Mouse (Mus musculus): ENCODE measurements around the gene Fam57b. TPM values are rescaled to one million over a fixed set of nuclear protein-coding genes. Genes with fewer than 3 reads are reported as not detected.
"Not testable (repeated sequence)": the region's sequence is repeated elsewhere in the genome, so short reads cannot be mapped to it uniquely, and the experiment has no call there.

Fam57b gene
- polyA plus RNA-seq, 1 experiment = 0.94 TPM

DNA sequence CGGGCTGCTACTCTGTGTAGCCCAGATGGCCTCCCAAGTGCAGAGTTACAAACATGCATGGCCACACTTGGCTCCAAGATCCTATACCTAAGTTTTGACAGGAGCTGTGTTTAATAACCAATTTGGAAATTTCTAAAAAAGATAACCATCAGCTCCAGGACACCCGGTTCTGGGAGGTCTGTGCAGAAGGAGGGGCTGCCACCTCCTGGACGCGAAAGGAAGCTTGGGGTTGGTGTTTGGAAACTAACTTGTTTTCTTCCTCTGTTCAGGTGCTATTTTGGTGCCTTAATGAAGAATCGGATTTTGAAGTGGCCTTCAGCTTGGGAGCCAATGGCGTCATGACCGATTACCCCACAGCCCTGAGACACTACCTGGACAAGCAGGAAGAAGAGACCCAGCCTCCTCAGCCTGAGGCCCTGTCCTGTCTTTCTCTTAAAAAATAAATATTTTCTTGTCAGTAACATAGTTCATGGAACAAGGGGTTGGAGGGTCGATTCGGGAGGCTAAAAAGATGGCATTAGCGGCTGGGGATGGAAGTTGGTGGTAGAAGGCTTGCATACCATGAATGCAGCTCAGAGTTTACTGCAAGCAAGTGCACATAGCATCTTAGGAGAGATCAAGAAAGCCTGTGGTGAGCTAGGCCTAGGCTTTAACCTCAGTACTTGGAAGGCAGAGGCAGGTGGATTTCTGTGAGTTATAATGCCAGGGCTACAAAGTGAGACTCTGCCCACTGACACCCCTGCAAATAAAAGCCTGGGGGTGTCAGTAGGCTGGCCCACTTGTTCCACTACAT is 22.1 kb upstream of the Fam57b start:
- Histone ChIP-seq H3K4me2 (ENCODE audit: low read depth) (peak overlapping the region; percentile 99), H3K36me3 (ENCODE audit: control insufficient read depth, insufficient read depth) (no peaks in the 10 kb centered on the region), H3K79me2 (ENCODE audit: control insufficient read depth, insufficient read depth) (no peaks in the 10 kb centered on the region), H3K27me3 (ENCODE audit: control insufficient read depth, insufficient read depth, insufficient read length) (no peaks in the 10 kb centered on the region), H3K4me3 (no peak overlapping the region), H3ac (ENCODE audit: control insufficient read depth, insufficient read length) (no peak overlapping the region)
- no peak for TF ChIP-seq USF1 (IDR thresholded peaks at IDR 0.05; ENCODE audit: low read depth)
- TF ChIP-seq MAX (IDR thresholded peaks at IDR 0.05; ENCODE audit: low read depth) = no peak
- no peak for TF ChIP-seq TCF3 (IDR thresholded peaks at IDR 0.05; ENCODE audit: insufficient read length, low read depth)

DNA sequence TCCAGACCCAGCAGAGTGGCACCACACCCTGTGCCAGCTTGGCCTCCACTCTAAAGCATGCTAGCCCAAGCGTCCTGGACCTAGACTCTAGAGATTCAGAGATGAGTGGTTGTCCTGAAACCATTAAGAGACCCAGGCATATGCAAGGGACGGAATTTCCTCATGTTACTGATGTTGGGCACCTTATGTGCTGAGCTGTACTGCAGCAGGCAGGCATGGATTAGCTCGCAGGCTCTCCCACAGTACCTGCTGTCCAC is 21.6 kb upstream of the Fam57b start:
- peak overlapping the region; percentile 99 for H3K4me2 ChIP-seq (ENCODE audit: low read depth)
- no peaks in the 10 kb centered on the region for H3K79me2 ChIP-seq (ENCODE audit: control insufficient read depth, insufficient read depth)
- TF ChIP-seq CEBPB (IDR thresholded peaks at IDR 0.05; ENCODE audit: insufficient read depth, poor library complexity, severe bottlenecking) = no peak
- peak; percentile 66 for TF ChIP-seq POLR2AphosphoS2 (IDR thresholded peaks at IDR 0.05; ENCODE audit: insufficient read length, low read depth)
- H3K27me3 ChIP-seq (ENCODE audit: control insufficient read depth, insufficient read depth, insufficient read length) = no peaks in the 10 kb centered on the region
- no peak overlapping the region for H3ac ChIP-seq (ENCODE audit: control insufficient read depth, insufficient read length)
- H3K36me3 ChIP-seq (ENCODE audit: control insufficient read depth, insufficient read depth) = no peaks in the 10 kb centered on the region
- peak overlapping the region; percentile 30 for H3K4me3 ChIP-seq

DNA sequence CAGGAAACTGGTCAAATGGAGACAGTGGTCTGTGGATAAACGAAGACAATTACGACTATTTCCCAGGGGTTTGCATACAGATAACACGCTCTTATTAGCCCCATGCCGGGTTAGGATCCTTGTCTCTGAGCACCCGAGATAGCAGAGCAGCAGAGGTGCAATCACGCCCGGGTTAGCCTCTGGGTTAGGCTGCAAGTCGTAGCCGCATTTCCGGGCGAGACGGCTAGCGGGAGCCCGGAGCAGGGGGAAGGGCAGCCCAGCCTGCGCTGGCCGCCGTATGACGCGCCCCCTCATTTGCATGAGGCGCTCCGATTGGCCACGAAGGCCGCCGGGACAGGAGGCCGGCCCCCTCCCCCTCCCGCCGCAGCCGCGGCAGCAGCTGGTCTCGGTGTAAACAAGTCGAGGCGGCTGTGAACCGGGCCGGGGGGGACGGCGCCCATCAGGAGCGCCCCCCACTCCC is 20.8 kb upstream of the Fam57b start, which contains the start of gene Ypel3:
Gene Ypel3 (plus strand): TSS at position 358 of the 460 bp plus-strand sequence.
- peak within 1 kb of the TSS; percentile 7 for H3ac ChIP-seq (ENCODE audit: control insufficient read depth, insufficient read length)
- TF ChIP-seq TCF3 (IDR thresholded peaks at IDR 0.05; ENCODE audit: insufficient read length, low read depth) (peak; percentile 28), MYOG (IDR thresholded peaks at IDR 0.05; ENCODE audit: control insufficient read depth in 1 of 3, insufficient read depth in 1 of 3, insufficient read length in 2 of 3, low read depth in 2 of 3) (peak; percentile 29 to 93 (median 80)), MYOD1 (IDR thresholded peaks at IDR 0.05; ENCODE audit: control insufficient read depth in 1 of 3, insufficient read length in 2 of 3, low read depth in 2 of 3) (peak in 2 of 3 experiments; percentile 67 to 89), E2F4 (IDR thresholded peaks at IDR 0.05; ENCODE audit: insufficient read depth) (no peak), SRF (IDR thresholded peaks at IDR 0.05; ENCODE audit: control insufficient read depth, insufficient read length, low read depth) (no peak), USF1 (IDR thresholded peaks at IDR 0.05; ENCODE audit: low read depth) (no peak), REST (IDR thresholded peaks at IDR 0.05; ENCODE audit: insufficient read depth, insufficient read length) (no peak), POLR2A (IDR thresholded peaks at IDR 0.05; ENCODE audit: insufficient read length, low read depth) (peak; percentile 64), CEBPB (IDR thresholded peaks at IDR 0.05; ENCODE audit: insufficient read depth, poor library complexity, severe bottlenecking) (no peak), MAX (IDR thresholded peaks at IDR 0.05; ENCODE audit: low read depth) (no peak), POLR2AphosphoS2 (IDR thresholded peaks at IDR 0.05; ENCODE audit: insufficient read length, low read depth) (peak; percentile 81), TCF12 (IDR thresholded peaks at IDR 0.05; ENCODE audit: insufficient read depth, poor library complexity, severe bottlenecking) (no peak)
- no peaks in the 10 kb centered on the region for H3K27me3 ChIP-seq (ENCODE audit: control insufficient read depth, insufficient read depth, insufficient read length)
- H3K4me2 ChIP-seq (ENCODE audit: low read depth) = peak within 1 kb of the TSS; percentile 99
- no peaks in the 10 kb centered on the region for H3K79me2 ChIP-seq (ENCODE audit: control insufficient read depth, insufficient read depth)
- peak within 1 kb of the TSS; percentile 30 for H3K4me3 ChIP-seq
- H3K36me3 ChIP-seq (ENCODE audit: control insufficient read depth, insufficient read depth) = no peaks in the 10 kb centered on the region

DNA sequence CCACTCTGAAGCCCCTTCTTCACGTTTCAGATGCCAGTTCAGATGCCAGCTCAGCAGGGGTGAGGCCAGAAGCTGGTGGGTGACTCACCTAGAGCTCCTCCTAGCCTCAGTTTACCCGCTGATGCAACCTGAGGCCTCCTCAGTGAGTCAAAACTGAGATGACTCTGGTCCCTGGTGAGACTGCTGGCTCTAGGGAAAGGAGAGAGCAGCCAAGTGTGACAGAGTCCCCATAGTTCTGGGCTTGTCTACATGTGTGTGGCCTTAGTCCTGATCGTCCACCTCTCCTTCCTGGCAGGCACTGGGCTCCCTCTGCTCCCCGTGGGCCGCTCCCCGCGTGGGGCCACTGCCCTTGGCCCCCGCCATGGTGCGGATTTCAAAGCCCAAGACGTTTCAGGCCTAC is 20.0 kb upstream of the Fam57b start:
- peak overlapping the region; percentile 85 for H3K4me2 ChIP-seq (ENCODE audit: low read depth)
- TF ChIP-seq CEBPB (IDR thresholded peaks at IDR 0.05; ENCODE audit: insufficient read depth, poor library complexity, severe bottlenecking) = peak; percentile 14; the same call in 1 of the 2 replicates
- no peak for TF ChIP-seq MAX (IDR thresholded peaks at IDR 0.05; ENCODE audit: low read depth)
- no peaks in the 10 kb centered on the region for H3K27me3 ChIP-seq (ENCODE audit: control insufficient read depth, insufficient read depth, insufficient read length)
- H3K36me3 ChIP-seq (ENCODE audit: control insufficient read depth, insufficient read depth) = no peaks in the 10 kb centered on the region
- peak overlapping the region; percentile 7 for H3ac ChIP-seq (ENCODE audit: control insufficient read depth, insufficient read length)
- H3K4me3 ChIP-seq = peak overlapping the region; percentile 30
- H3K79me2 ChIP-seq (ENCODE audit: control insufficient read depth, insufficient read depth) = no peaks in the 10 kb centered on the region

DNA sequence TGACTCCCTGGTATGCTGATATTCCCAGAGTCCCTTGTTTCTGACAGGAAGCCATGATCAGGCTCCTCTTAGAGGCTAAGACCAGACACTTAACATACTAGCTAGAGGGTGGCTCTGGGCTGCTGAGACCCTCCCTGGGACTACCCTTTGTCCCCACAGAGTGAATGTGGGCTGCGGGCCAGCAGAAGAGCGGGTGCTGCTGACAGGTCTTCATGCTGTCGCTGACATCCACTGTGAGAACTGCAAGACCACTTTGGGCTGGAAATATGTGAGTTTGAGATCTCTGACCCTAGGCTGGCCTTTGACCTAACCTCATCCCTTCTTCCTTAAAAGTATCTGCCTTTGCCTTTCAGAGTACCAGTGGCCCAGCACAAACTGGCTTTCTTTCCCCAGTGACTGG is 19.3 kb upstream of the Fam57b start:
- Histone ChIP-seq H3ac (ENCODE audit: control insufficient read depth, insufficient read length) (no peak overlapping the region), H3K4me2 (ENCODE audit: low read depth) (no peak overlapping the region), H3K4me3 (no peak overlapping the region), H3K36me3 (ENCODE audit: control insufficient read depth, insufficient read depth) (no peaks in the 10 kb centered on the region), H3K27me3 (ENCODE audit: control insufficient read depth, insufficient read depth, insufficient read length) (no peaks in the 10 kb centered on the region), H3K79me2 (ENCODE audit: control insufficient read depth, insufficient read depth) (no peaks in the 10 kb centered on the region)
- TF ChIP-seq TCF12 (IDR thresholded peaks at IDR 0.05; ENCODE audit: insufficient read depth, poor library complexity, severe bottlenecking) (no peak), SRF (IDR thresholded peaks at IDR 0.05; ENCODE audit: control insufficient read depth, insufficient read length, low read depth) (no peak), E2F4 (IDR thresholded peaks at IDR 0.05; ENCODE audit: insufficient read depth) (no peak), CEBPB (IDR thresholded peaks at IDR 0.05; ENCODE audit: insufficient read depth, poor library complexity, severe bottlenecking) (no peak), MYOG (IDR thresholded peaks at IDR 0.05; ENCODE audit: control insufficient read depth in 1 of 3, insufficient read depth in 1 of 3, insufficient read length in 2 of 3, low read depth in 2 of 3) (no peak), POLR2A (IDR thresholded peaks at IDR 0.05; ENCODE audit: insufficient read length, low read depth) (no peak), REST (IDR thresholded peaks at IDR 0.05; ENCODE audit: insufficient read depth, insufficient read length) (no peak), MYOD1 (IDR thresholded peaks at IDR 0.05; ENCODE audit: control insufficient read depth in 1 of 3, insufficient read length in 2 of 3, low read depth in 2 of 3) (no peak), POLR2AphosphoS2 (IDR thresholded peaks at IDR 0.05; ENCODE audit: insufficient read length, low read depth) (no peak), TCF3 (IDR thresholded peaks at IDR 0.05; ENCODE audit: insufficient read length, low read depth) (no peak), MAX (IDR thresholded peaks at IDR 0.05; ENCODE audit: low read depth) (no peak), USF1 (IDR thresholded peaks at IDR 0.05; ENCODE audit: low read depth) (no peak)

DNA sequence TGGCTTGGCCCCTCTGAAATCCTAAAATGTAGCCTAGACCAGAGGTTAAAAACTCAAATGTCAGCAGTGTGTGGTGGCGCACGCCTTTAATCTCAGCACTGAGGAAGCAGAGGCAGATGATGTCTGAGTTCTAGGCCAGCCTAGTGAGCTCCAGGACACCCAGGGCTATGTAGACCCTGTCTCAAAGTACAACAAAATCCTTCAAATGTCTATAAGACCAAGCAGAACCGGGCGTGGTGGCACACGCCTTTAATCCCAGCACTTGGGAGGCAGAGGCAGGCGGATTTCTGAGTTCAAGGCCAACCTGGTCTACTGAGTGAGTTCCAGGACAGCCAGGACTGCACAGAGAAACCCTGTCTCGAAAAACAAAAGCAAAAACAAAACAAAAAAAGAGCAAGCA is 18.4 kb upstream of the Fam57b start:
- not testable (repeated sequence) for H3K27me3 ChIP-seq (ENCODE audit: control insufficient read depth, insufficient read depth, insufficient read length); H3K4me3 ChIP-seq; H3K4me2 ChIP-seq (ENCODE audit: low read depth); H3ac ChIP-seq (ENCODE audit: control insufficient read depth, insufficient read length); H3K36me3 ChIP-seq (ENCODE audit: control insufficient read depth, insufficient read depth); H3K79me2 ChIP-seq (ENCODE audit: control insufficient read depth, insufficient read depth)

Measured in myocyte (in vitro differentiated cells).